Mouse (Mus musculus): Measurements from ENCODE around the gene 4930544D05Rik.

GRCm38 (mm10) chr11:70577201-70577600 is 38.4 kb upstream of the 4930544D05Rik start:
- no peak for TF ChIP-seq CTCF (IDR thresholded peaks at IDR 0.05; ENCODE audit: low read depth, low read length)
- no peak for TF ChIP-seq POLR2A (IDR thresholded peaks at IDR 0.05; ENCODE audit: borderline replicate concordance, low read depth, low read length)
